Mouse (Mus musculus): Measurements from ENCODE around the gene Plscr1.

The Plscr1 gene

DNA sequence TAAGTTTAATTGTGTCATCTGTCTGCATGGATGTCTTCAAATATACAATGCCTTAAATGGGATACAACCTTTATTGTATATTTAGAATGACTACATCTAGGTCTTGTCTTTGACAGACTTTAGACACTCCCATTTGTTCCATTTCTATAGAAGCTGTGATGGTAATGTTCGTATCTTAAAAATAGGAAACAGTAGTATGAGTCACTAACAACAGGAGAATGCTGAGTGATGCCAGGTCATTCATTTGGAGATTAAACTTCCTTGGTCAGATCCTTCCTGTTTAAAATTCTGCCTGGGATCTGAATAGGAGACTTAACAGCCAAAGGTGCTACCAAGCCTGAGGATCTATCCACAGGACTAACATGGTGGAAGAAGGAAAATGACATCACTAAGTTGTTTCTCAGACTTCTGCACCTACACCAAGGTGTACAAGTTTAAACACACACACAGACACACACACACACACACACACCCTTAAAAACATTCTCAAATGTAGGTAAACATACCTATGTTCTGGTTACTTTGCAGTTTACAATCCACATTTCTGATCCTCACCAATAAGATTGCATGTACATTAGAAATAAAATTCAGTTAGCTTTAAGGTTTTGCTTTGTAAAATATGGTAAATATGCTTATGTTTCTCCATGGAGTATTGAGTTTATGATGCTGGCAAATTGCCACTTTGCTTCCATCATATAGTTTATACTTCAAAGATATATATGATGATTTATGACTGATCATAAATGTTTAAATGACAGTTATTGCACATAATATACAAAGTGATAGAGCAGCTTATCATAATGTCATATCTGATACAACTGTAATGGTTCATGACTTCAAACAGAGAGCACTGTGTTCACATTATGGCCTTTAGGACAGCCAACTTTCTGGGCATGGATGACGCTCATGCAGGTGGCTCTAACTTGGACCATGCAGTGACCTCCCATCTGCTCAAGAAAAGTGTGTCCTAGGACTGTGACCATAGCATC is 44.3 kb downstream of the Plscr1 start:
- no peak for ATAC-seq (ENCODE audit: insufficient number of reproducible peaks, low FRiP score, low TSS enrichment)

DNA sequence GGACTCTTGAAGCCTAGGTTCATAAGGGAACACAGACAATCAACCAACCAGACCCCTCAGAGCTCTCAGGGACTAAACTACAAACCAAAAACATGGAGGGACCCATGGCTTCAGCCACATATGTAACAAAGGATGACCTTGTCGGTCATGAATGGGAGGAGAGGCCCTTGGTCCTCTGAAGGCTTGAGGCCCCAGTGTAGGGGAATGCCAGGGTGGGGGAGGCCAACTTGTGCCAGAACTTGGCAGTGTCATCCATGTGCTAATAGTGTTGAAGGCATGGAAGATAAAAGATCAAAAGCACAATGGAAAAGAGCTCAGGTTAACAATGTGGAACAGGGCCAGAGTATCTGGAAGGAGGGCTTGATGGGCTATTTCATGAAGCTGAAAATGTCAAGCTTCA is 48.7 kb downstream of the Plscr1 start:
- ATAC-seq (ENCODE audit: insufficient number of reproducible peaks, low FRiP score, low TSS enrichment), result no peak

GRCm38 (mm10) chr9:92301213-92301612 is 51.7 kb downstream of the Plscr1 start:
- no peak for ATAC-seq (ENCODE audit: insufficient number of reproducible peaks, low FRiP score, low TSS enrichment)

DNA sequence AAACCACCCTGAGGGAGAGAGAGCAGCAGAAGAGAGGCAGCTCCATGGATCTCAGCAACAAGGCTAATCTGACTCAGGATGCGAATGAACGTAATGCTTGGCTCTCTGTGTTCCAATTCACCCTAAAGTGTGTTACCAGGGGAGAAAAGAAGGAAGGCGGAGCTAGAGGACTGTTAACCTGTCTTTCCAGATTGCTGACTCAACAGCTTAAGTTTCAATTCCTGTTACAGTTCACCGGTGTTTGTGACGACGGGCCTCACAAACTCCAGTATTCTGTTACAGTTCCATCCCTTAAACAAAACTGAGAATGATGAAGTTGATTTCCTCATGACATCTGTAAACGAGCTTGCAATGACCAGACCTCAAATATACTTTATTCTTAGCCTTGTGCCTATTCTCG is 55.5 kb downstream of the Plscr1 start:
- no peak for ATAC-seq (ENCODE audit: insufficient number of reproducible peaks, low FRiP score, low TSS enrichment)

GRCm38 (mm10) chr9:92305620-92306220 is 56.2 kb downstream of the Plscr1 start:
- no peak for ATAC-seq (ENCODE audit: insufficient number of reproducible peaks, low FRiP score, low TSS enrichment)

DNA sequence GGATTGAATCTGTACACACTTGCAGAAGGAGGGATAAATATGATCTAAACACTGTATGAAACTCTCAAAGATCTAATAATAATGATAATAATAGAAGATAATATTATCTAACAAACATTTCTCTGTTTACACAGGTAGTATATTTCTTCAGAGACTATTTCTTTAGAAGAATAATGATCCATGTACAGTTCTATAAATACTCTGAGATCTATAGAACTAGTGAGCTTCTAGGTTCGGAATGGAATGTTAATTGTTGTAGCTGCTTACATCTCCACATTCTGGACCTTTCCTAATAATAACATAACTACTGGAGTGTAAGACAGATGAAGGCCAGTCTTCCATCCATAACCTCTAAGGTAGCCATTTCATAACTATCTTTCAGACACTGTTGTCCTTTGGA is 59.5 kb downstream of the Plscr1 start, which contains the start of gene 1700057G04Rik:
1700057G04Rik (plus strand) TSS at position 301 of the 400 bp plus-strand sequence.
- no peak for ATAC-seq (ENCODE audit: insufficient number of reproducible peaks, low FRiP score, low TSS enrichment)

DNA sequence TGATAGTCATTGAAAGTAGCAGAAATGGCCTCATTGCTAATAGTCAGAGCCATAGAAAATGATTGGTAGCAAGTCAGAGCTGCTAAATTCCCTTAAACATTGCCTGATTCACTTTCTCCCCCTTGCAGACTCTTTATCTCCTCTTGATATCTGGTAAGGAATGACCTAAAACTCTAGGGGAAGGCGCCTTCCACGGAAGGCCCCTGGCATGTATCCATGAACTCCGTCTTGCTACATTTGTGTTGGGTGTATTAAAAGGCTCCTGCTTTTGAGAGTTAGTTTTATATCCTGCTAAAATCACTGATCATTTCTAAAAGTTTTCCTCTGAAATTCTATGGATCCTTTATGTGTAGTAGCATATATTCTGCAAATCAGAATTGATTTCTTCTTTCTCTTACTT is 67.2 kb downstream of the Plscr1 start:
- no peak for ATAC-seq (ENCODE audit: insufficient number of reproducible peaks, low FRiP score, low TSS enrichment)

Measured in cerebellum, adult (tissue).